Mouse (Mus musculus) ES-Bruce4 (cell line): ENCODE measurements at regions not wholly inside any gene's neighbourhood (a gene's known extent, or its start where the extent isn't known, plus 50 kb on each side); places are given as distances from the start of the nearest gene placed in this dataset.

Experiments used
- CTCF ChIP-seq: IDR thresholded peaks from one replicate; pipeline ENCODE4 v1.8.1; 2011; ENCODE audit warnings: low read depth, low read length
- EP300 ChIP-seq: IDR thresholded peaks from 2 replicates; pipeline ENCODE4 v1.6.1; 2011; ENCODE audit warnings: low read depth, low read length; ENCODE audit not compliant: insufficient read depth
- POLR2A ChIP-seq: IDR thresholded peaks from one replicate; pipeline ENCODE4 v1.8.1; 2011; ENCODE audit warnings: low read length; ENCODE audit not compliant: insufficient read depth

DNA sequence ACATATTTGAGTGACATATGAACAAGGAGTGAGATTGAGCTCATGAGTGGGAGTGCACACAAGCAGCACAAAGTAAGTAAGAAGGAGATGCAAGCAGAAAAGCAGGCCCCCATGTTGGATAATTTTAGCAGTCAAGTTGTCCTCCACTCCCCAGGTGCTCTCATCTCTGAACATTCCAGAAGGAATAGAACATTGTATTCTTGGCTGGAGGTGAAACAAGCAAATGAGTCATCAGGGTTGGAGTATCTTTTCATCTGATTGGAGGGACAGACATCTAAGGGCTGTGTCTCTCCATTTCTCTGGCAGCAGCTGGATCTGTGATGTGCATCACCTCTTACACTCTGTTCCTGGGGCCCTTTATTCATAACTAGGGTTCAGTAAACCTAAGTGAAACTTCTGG is 122.7 kb downstream of the Cldn1 start:
- TF ChIP-seq CTCF (no peak), EP300 (no peak), POLR2A (no peak)
